Mouse (Mus musculus) hindbrain, embryonic 13.5 days (tissue): ENCODE measurements at regions not wholly inside any gene's neighbourhood (a gene's known extent, or its start where the extent isn't known, plus 50 kb on each side); places are given as distances from the start of the nearest gene placed in this dataset.

Source experiments
- ATAC-seq: fragments of 200-750 bp; cut with Nextera tagmentation; 2 replicates; pipeline ENCODE4 v1.8.0; 2017; ENCODE audit warnings: moderate TSS enrichment; ENCODE audit not compliant: low FRiP score
- H3K27ac ChIP-seq: fragments of 300-500 bp; sonication (generic); 2 replicates; pipeline ENCODE4 v1.5.1; 2015; ENCODE audit warnings: inconsistent platforms, mild to moderate bottlenecking, moderate library complexity
- H3K27me3 ChIP-seq: fragments of 300-500 bp; sonication (generic); 2 replicates; pipeline ENCODE4 v1.6.1; 2015; ENCODE audit warnings: mild to moderate bottlenecking, inconsistent platforms
- H3K36me3 ChIP-seq: fragments of 300-500 bp; sonication (generic); 2 replicates; pipeline ENCODE4 v1.6.1; 2015; ENCODE audit warnings: mild to moderate bottlenecking, inconsistent platforms
- H3K4me1 ChIP-seq: fragments of 300-500 bp; sonication (generic); replicated peaks from 2 replicates; pipeline ENCODE4 v1.6.1; 2015; ENCODE audit warnings: inconsistent platforms
- H3K4me2 ChIP-seq: fragments of 300-500 bp; sonication (generic); 2 replicates; pipeline ENCODE4 v1.6.1; 2015; ENCODE audit warnings: inconsistent platforms, mild to moderate bottlenecking, moderate library complexity
- H3K4me3 ChIP-seq: fragments of 300-500 bp; sonication (generic); 2 replicates; pipeline ENCODE4 v1.5.1; 2015; ENCODE audit warnings: mild to moderate bottlenecking, inconsistent platforms
- H3K9ac ChIP-seq: fragments of 300-500 bp; sonication (generic); 2 replicates; pipeline ENCODE4 v1.6.1; 2015; ENCODE audit warnings: mild to moderate bottlenecking, inconsistent platforms
- H3K9me3 ChIP-seq: fragments of 300-500 bp; sonication (generic); 2 replicates; pipeline ENCODE4 v1.6.1; 2016; ENCODE audit warnings: inconsistent platforms
- WGBS: fragments of 180-500 bp; shearing (Covaris S2); methylation state at CpG from one replicate; pipeline ENCODE4 v1.1.7; 2015; 5-methylcytosine and 5-hydroxymethylcytosine counted together

DNA sequence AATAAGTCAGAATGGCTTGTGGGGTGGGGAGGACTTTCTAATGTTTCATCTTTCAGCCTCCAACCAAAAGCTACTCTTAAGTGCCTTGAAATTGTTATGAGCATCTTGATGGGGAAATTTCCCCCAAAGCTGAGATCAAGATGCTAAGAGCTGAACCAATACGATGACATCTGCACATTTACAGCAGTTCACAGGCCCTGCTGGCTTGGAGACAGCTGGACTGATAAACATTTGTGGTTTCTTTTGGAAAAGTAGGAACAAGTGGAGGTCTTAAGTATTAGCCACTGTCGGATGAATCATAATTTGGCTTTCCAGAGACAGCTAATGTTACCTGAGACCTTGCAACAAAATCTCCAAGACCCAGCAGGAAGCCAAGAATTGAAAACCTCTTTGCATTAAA, 78.4 kb upstream of the Pabpc6 start:
- no peak overlapping the region for H3K9ac ChIP-seq
- no peaks in the 10 kb centered on the region for H3K9me3 ChIP-seq
- no peak overlapping the region for H3K27ac ChIP-seq
- H3K4me1 ChIP-seq: 0 out of 2 replicates have a peak, but pooled peaks cover 3% of the 10 kb centered on the region
- H3K27me3 ChIP-seq: no peaks in the 10 kb centered on the region
- WGBS: 91% methylated on average over 2 of the region's 2 CpGs
- no peak overlapping the region for H3K4me3 ChIP-seq
- ATAC-seq: no peak
- no peak overlapping the region for H3K4me2 ChIP-seq
- no peaks in the 10 kb centered on the region for H3K36me3 ChIP-seq

DNA sequence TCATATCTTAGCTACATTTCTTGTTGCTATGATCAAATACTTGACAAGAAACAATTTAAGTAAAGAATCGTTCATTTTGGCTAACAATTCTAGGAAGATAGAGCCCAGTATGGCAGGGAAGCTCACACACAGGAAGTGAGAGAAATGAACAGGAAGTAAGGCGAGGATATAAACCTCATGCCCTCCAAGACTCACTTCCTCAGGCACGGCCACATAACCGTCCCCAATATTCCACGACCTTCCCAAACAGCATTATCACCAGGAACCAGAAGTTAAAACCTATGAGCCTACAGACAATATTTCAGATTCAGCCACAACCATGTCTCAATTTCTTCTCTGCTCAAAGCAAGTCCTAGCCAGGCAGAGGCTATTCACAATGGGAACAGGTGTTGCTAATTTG, 73.8 kb upstream of the Pabpc6 start:
- H3K4me1 ChIP-seq: no peaks in the 10 kb centered on the region
- WGBS: 89% methylated on average over 5 of the region's 5 CpGs

DNA sequence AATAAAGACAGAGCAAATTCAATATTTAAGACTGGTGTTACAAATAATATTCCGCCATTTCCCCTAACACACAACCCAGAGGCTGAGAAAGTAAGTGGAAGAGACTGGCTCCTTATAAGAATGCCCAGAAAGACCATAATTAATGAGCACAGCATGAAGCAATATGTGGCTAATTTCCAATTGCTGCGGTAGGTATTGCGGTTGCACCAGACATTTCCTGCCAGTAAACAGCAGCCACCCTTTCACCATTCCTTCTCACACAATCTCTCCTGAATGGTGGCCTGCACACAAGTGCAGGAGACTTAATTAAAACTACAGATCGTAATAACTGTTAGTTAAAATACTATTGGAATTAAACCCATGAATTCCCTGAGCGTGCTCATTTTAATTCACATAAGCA, 71.8 kb upstream of the Pabpc6 start:
- Histone ChIP-seq H3K4me2 (no peak overlapping the region), H3K4me3 (no peak overlapping the region), H3K27ac (no peak overlapping the region), H3K27me3 (no peaks in the 10 kb centered on the region), H3K4me1 (no peaks in the 10 kb centered on the region), H3K9ac (no peak overlapping the region), H3K9me3 (no peaks in the 10 kb centered on the region), H3K36me3 (no peaks in the 10 kb centered on the region)
- 73% methylated on average over 5 of the region's 5 CpGs for WGBS
- ATAC-seq: no peak

More for the DNA sequence above, 73.8 kb upstream of the Pabpc6 start:
- Histone ChIP-seq H3K27ac (no peak overlapping the region), H3K36me3 (no peaks in the 10 kb centered on the region), H3K9ac (no peak overlapping the region), H3K9me3 (no peaks in the 10 kb centered on the region), H3K27me3 (no peaks in the 10 kb centered on the region), H3K4me3 (no peak overlapping the region), H3K4me2 (no peak overlapping the region)
- no peak for ATAC-seq

DNA sequence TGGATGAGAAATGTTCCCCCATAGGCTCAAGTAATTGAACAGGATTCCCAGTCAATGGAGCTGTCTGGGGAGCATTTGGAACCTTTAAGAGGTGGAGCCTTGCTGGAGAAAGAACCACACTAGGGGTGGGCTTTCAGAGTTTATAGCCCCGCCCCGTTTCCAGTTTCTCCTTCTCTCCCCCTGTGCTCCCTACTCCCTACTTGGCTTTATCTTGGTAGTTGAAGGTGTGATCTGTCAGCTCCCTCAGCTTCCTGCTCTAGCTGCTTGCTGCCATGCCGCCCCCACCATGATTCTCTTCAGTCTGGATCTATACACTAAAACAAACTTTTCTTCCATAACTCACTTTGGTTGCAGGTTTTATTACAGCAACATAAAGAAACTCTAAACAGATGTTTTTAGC, 59.5 kb upstream of the Pabpc6 start:
- Histone ChIP-seq H3K4me3 (no peak overlapping the region), H3K9ac (no peak overlapping the region), H3K27me3 (no peaks in the 10 kb centered on the region), H3K27ac (no peak overlapping the region), H3K4me1 (peaks cover 26% of the 10 kb centered on the region), H3K4me2 (no peak overlapping the region), H3K9me3 (no peaks in the 10 kb centered on the region), H3K36me3 (no peaks in the 10 kb centered on the region)
- no peak for ATAC-seq
- 89% methylated on average over 3 of the region's 3 CpGs for WGBS

DNA sequence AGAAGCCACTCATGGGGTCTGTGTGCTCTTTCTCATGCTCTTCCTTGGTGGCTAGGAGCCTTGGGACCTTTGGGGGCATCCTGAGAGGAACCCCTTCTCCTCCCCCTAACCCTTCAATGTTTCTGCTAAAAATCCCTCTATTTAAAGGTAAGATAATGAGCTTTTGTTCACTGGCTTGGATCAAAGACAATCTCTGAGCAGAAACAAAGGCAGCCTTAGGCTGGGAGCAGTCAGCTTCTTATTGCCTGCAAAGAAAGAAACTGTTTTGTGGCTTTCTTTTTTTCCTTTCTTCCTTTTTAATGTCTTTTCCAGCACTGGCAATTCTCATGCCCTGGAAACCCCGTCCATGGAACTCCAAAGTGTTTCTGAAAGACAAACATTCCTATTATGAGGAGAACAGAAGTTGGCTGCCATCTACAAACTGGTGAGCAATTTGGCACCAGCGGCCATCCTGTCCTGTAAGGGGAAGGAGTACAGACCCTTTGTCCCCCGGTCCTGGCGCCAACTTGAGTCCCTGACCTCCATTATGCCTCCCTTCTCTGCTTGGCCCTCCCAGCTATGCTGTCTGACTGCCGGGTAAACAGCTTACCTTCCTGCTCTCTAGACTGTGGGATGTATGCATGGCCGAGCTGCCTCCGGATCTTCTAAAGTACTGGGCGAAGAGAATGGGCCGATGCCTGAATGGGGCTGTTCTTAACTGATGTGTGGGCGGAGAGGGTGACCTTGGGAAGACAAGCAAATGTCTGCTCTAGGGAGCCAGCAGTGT, 56.4 kb upstream of the Pabpc6 start:
- Histone ChIP-seq H3K9ac (no peak overlapping the region), H3K9me3 (no peaks in the 10 kb centered on the region), H3K36me3 (no peaks in the 10 kb centered on the region), H3K4me3 (no peak overlapping the region), H3K4me2 (no peak overlapping the region), H3K27ac (peak overlapping the region; percentile 81), H3K27me3 (no peaks in the 10 kb centered on the region), H3K4me1 (peaks cover 38% of the 10 kb centered on the region)
- WGBS: 15% methylated on average over 10 of the region's 10 CpGs
- ATAC-seq: peak; percentile 88

DNA sequence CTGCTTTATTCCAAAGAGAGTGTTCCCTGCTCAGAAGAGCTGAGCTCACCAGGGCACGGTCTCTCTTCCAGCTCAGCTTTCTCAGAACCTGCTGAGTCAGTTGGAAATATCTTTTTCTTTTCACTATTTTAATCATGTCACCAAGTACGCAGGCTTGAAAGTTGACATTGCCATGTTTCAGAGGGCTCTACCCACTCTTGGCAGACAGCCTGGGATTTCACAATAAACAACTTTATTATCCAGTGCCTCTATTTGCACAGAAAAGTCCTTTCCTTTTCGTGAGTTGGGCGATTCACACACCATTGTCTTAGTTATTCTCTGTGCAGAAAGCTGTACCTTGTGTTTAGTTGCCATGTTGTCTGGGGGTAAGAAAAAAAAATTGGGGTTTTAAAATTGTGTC, 54.0 kb upstream of the Pabpc6 start:
- H3K9ac ChIP-seq: no peak overlapping the region
- no peak for ATAC-seq
- peaks cover 38% of the 10 kb centered on the region for H3K4me1 ChIP-seq
- WGBS: 16% methylated on average over 4 of the region's 4 CpGs
- H3K4me2 ChIP-seq: no peak overlapping the region
- no peak overlapping the region for H3K4me3 ChIP-seq
- no peaks in the 10 kb centered on the region for H3K9me3 ChIP-seq
- peak overlapping the region; percentile 69 for H3K27ac ChIP-seq
- no peaks in the 10 kb centered on the region for H3K27me3 ChIP-seq
- no peaks in the 10 kb centered on the region for H3K36me3 ChIP-seq

DNA sequence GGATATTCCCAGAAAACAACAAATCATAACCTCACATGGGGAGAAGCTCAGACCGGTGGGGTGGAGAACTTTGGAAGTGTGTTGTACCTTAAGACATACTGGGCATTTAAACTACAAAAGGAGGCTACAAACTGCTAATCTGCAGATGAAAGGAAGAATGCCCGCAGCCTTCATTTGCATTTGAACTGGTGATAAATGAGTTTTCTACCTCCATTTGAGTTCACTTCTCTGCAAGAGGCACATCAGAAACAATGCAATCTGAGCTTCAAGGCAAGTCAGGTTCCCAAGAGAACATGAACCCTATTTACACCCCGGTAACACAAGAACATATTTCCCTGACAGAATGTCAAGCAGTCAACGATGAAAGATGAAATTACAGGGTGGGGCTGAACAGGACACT, 53.2 kb upstream of the Pabpc6 start:
- 5% methylated on average over 4 of the region's 4 CpGs for WGBS
- Histone ChIP-seq H3K4me1 (peaks cover 38% of the 10 kb centered on the region), H3K27ac (peak overlapping the region; percentile 61), H3K9me3 (no peaks in the 10 kb centered on the region), H3K36me3 (no peaks in the 10 kb centered on the region), H3K4me2 (no peak overlapping the region), H3K27me3 (no peaks in the 10 kb centered on the region), H3K4me3 (no peak overlapping the region), H3K9ac (no peak overlapping the region)
- ATAC-seq: no peak
